Mouse (Mus musculus) spleen, embryonic (tissue): ENCODE measurements at regions not wholly inside any gene's neighbourhood (a gene's known extent, or its start where the extent isn't known, plus 50 kb on each side); places are given as distances from the start of the nearest gene placed in this dataset.

Source experiments
- CTCF ChIA-PET: fragments of 350-600 bp; sonication (Branson Sonifier 250); formaldehyde crosslinking; loops from one replicate; lab custom pipeline; 2022; lab: Charles Lee

DNA sequence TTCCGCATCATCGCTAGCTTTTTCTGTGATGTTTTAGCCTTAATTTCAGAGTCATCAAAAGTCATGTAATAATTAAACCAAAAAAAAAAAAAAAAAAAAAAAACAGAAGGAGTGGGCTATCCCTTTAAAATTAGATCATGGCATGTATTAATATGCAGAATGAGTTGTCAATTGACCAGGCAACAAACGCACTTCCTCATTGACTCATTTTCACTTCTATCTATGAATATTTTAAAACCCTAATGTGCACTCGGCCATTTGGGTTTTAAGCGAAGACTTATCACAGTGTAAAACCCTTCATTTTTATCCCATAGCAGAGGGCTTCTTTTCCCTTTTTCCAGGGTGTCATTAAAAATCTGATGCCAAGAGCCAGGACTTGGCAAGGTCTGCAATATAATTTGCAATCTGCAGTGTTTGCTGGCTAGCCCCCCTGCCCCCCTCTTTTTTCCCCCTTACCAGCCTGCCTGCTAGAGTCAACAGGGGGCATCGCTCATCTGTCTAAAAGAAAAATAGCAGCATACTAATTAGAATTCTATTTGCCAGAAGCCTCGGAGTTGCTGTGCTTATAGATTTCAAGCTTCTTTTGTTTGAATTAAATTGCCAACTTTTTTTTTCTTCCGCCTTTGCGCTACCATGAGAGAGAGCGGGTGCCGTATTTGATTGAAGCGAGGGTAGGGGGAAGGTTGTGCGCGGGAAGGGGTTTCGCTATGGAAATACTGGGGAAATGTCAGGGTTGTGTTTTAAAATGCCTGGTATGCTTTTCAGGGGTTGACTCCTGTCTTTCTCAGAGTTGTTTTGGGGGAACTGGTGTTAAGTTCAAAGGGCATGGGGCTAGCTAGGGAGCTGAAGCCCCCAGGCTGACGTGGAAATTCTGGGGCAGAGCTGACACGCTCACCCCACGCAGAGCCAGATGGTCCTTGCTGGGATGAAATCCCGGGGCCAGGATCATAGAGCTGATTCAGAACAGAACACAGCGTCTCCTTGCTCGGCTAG, 248.3 kb downstream of the Nr2f2 start:
- CTCF ChIA-PET: no interaction called here

DNA sequence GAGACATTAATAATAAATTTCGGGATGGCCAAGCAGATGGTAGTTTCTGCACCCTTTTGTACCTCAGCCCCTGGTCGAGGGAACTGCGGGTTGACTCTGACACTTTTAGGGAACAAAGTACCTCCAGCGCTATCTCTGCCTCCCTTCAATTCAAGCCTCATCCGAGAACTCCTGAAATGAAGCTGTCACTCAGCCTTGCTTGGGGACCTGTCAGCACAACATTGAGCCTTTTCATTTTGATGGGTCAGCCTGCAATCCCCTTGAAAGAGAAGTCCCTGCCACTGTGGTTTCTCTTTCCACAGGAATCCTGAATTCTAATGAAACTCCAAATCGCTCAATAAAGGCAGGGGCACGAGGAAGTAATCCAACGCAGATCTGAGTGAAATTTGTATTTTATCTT, 257.5 kb downstream of the Nr2f2 start:
- CTCF ChIA-PET: no interaction called here

DNA sequence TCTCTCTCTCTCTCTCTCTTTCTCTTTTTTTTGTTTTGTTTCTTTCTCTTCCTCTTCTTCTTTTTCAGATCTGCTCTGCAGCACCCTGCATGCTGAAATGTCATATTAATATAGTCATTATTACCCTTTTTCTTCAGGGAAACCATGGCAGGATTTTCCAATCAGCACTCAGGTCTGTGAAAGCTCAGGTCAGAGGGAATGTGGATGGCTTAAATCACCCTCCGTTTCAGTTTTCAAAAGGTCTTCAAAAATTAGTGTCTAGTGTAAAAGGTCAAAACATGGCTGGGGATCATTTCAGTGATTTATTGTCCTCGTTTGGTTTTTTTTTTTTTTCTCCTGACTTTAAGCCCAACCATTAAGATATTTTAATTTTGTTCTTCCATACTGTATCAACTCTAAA, 261.5 kb downstream of the Nr2f2 start:
- CTCF ChIA-PET: no interaction called here

DNA sequence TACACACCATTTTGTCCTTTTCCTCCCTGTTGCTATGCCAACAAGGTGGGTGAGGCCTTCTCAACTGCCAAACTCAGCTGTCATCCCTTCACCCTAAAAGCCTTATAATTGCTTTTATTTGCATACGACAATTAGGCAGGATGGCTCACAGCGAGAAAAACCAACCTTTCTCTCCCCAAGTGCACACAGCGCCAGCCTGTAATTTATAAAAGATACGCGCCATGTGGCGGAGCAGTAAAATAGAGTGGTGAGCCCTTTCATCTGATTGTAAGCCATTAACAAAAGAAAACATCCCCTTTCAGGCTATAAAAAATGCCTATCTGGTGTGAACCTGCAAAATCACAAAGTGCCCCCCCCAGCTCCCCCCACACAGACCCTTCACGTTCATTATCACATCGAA, 262.0 kb downstream of the Nr2f2 start:
- CTCF ChIA-PET: interaction anchor here (0.5 kb wide), 1 partner anchor 9 kb away, joined by 6 read pairs; no protein-coding TSS in a partner anchor

DNA sequence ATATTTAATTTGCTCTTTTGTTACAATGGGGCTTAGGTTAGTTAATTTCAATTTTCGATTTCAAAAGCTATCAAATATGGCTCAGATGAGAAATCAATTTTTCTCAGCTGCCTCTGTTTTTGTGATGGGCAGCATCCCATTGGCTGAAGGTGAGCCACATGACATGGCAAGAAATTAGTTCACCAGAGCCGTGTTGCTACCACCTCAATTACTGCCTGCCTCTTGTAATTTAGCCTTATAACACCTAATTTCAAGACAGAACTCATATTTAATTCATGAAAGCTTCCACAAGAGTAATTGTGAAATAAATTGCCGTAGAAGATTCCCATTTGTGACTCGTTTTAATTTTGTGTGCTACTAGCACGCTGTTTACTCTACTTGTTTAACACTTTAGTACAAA, 262.9 kb downstream of the Nr2f2 start:
- CTCF ChIA-PET: interaction anchor here (0.5 kb wide), 1 partner anchor 8 kb away, joined by 6 read pairs; no protein-coding TSS in a partner anchor

DNA sequence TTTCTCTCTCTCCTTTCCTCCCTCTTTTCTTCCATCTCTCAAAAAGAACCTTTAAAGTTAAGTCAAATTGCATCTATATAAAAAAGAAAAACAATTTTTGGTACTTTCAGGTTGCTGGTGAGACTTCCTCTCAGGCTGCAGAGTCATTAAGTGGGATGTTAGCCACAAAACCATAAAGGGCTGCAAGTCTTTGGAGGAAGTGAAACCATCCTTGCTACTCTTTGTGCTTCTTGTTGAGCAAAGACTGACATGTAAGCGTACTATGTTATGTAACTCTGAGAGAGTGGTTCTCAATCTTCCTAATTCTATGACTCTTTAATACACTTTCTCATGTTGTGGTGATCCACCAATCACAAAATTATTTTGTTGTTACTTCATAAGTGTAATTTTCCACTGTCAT, 267.5 kb downstream of the Nr2f2 start:
- CTCF ChIA-PET: no interaction called here

DNA sequence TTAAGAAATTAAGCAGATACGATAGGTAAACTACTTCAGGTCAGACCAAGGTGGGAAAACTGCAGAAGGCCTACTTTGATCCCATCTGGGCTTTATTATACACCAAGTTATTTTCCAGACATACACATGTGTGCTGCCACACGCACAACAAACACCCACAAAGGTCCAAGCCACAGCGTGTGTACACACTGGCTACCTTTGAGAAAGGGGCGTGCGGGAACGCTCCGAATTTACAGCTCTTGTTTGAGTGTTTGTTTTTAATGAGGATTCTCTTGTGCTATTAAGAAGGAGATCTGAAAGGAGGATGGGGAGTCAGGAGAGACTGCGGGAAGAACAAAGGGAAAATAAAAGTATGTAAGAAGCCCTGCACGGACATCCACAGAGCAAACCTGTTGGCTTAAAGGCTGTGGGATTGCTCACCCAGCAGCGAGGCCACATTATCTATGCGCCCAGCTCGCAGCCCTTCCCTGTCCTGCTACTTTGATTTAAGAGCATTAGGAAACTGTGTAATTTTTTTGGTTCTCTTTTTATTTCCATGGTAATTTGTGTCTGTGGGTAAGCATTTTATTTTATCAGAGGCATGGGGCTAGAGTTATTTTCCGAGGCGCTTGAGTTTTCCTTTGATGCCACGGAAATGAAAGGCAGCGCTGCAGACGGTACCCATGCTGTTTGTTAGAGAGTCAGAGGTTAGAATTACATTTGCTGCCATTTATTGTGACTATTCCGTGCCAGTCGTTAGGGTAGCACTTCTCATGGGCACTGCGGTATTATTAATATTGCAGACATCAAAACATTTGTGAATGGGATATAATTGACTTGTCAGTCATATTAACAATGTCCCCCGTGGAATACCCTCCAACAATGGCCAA, 272.4 kb downstream of the Nr2f2 start:
- CTCF ChIA-PET: no interaction called here

DNA sequence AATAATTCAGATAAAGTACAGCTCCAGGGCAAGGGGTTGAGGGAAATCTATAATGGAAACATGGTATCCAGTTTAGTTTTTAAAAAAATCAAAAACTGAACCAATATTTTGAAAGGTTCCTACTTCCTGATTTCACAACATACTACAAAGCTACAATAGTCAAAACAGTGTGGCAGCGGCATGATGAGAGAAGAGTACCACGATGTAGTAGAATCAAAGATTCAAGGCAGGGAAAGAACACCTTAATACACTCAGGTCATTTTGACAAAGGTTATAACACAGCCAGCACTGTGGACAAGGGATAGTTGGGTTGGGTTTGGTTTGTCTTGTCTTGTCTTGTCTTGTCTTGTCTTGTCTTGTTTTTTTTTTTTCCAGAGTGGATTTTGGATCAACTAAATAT, 274.4 kb downstream of the Nr2f2 start:
- CTCF ChIA-PET: no interaction called here

DNA sequence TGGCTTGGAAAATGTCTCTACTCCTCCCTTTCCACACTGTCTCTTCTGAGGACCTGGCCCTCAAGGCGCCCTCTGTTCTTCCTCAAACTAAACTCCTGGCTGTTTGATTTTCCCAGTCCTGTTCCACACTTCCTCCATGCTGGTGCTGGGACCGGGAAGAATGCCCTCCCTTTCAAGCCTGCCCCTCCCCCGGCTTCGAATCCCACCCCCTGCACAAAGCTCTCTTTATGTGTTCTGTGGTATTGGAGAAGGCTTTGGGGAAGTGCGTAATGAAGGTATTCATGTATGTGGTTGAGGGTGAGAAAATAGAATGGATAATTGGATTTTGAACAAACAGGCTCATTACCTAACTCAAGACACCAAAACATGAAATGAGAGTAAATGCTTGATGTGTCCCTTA, 277.4 kb downstream of the Nr2f2 start:
- CTCF ChIA-PET: no interaction called here

DNA sequence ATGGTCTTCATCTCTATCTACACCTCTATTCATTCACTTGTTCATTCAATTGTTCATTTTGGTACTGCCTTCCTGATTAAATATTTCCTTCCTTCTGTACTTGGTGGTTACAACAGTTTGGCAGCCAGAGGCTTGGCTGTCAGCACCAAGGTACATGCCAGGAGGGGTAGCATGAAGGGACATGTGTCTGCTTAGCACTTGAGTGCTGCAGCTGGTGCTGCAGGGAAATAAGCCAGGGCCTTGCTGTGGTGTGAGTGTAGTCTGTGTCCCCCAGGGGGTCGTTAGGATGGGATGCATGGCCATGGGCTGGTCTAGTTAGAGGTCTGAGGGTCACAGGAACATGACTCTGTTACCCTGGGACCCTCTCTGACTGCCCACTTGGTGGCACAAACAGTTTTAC, 296.9 kb downstream of the Nr2f2 start:
- CTCF ChIA-PET: no interaction called here

DNA sequence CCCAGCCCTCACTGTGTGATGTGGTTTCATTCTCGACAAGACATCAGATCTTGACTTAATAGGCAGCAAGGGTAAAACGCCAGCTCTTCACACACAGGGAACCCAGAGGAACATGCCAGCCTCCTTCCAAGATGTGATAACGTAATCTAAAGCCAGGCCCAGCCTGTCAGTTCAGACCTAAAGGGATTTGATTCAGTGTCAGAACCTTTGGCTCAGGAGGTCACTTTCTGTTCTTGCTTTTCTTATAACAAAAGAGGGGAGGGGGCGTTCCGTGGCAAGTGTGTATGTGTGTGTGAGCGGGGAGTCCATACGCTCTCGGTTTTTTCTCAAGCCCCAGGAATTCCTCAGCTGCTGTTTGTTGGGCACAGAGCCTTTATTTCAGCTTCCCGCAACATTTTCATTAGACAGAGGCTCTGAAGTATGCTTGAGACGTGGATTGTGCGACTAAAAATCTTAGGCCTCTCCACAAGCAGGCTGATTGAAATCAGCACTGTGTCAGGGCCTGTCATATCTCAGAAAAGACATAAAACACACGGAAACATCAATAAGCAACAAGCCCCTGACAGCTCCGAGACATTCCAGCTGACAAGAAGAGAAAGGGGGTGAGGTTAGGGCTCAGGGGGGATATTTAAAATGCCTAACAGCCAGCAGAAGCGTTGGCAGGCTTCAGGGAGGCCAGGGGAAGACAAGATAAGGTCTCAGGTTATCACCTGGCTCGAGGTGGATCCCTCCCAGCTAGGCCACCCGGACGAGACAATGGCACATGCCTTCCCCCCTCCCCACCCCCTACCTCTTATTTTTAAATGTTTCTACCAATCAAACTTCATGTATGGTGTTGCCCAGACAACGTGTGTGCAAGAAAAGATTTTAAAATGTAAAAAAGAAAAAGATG, 298.5 kb downstream of the Nr2f2 start:
- CTCF ChIA-PET: no interaction called here

DNA sequence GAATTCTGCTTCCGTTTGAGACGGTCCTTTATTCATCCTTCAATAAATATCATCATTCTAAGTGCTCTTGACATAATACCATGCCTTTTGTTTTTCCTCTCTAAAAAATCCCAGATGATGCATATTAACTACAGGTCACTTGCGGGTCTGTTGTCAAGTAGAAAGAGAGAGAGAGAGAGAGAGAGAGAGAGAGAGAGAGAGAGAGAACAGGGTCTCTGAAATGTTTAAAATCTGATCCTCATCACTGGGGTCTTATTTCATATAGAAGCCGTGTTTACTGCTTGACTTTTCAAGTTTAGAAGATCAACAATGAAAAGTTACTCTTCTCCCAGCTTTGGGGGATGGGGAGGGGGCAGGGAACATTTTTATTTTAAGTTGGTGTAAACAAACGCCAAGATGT, 299.5 kb downstream of the Nr2f2 start:
- CTCF ChIA-PET: no interaction called here

DNA sequence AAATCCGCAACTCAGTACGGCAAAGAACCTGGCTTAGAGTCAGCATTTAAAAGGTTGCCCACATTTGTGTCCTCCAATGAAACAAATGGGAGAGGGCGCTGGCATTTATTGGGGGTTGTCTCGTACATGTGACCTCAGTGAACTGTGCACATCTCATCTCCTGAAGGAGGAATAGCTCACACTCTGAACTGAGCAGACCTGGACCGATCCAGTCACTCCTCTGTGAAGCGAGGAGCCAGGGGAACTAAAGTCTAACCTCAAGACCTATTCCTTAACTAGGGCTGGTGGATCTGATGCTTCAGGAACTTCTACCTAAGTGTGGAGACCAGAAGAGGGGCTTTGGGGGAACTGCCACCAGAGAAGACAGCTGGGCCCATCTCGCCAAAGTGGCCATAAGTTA, 300.1 kb downstream of the Nr2f2 start:
- CTCF ChIA-PET: no interaction called here

DNA sequence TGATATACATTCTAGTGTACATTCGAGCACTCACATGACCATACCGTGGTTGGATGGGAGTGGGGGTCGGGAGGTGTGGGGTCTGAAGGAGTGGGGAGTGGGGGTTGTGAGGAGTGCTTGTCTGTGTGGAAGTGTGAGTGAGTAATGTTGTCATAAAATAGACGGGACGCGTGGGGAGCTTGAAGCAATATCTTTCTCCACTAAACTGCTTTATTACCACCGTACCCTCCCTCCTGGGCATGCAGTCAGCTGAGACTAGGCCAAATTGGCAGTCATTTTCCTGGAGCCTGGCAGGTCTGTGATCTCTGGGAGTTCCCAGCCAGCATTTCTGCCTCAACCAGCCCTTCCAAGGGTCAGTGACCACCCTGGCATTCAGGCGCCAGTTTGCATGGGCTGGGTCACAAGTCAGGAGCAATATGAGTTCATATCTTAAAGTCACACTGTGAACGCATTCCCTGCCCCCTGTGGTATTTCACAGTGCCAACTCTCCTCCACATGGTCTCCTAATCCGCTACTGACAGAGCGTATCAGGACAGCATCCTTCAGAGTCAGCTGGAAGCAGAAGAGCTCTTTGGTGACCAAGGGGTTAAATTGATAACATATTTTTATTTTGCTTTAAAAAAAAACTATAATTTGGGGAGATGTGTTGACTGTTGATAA, 300.9 kb downstream of the Nr2f2 start:
- CTCF ChIA-PET: interaction anchor here (0.6 kb wide), 1 partner anchor 193 kb away, joined by 13 read pairs; no protein-coding TSS in a partner anchor

DNA sequence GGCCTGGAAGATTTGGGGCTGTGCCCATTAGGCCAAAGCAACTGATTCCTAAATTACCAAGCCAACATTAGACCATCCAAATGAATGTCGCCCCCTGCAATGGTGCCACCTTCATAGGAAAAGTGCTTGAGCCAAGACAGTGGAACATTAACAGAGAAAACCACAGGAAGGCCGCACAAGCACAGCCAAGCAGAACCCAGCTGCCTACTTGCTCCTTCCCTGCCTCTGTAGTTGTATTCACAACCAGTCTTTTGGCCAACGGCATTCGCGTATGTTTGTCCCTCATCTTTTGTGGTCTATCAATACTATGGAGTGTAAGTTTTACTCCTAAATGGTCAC, 319.2 kb downstream of the Nr2f2 start:
- CTCF ChIA-PET: no interaction called here

DNA sequence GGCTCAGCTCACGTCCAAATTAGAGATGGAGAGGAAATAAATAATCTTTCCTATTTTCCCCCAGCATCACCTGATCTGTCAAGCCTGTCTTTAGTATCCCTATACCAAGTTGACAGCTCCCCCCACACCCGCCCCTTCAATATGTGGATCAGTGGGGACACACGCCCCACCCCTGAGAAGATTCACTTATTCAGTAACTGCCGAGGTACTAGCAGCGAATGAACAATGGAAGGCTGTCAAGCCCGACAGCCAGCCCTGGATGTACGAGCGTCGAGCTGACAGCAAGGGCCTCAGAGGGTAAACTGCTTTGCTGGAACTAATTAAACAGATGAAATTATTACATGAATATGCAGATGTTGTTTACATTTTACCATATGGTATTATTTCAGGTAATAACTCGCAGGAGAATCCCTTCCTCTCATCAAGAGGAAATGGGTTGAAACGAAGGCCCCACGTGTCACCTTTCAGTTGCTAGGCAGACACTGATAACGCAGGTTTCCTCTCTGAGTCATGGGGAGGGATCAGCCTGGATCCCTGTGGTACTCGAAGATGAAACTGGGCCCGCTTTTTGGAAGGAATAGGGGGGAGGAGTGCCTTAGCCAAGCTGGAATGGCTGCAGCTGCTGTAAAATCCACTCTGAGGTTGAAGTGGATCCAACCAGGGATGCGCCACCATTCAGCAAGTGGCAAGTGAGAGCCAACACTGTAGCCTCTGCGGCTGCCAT, 319.7 kb downstream of the Nr2f2 start:
- CTCF ChIA-PET: no interaction called here

DNA sequence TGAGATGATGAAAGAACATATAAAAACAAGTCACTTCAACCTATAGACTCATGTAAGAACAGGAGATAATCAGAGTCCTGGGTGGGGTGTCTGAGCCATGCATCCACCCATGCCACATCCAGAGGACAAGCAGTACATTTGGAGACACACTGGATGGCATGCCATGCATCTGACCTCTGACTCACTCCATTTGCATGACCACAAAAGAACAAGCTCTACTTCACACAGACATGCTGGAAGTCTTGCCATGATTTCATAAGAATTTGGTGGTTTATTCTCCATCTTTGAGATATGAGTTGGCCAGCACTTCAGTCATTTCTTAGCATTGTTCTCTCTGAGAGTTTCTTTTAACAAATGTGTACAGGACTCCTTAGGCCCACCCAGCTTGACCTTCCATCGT, 329.5 kb downstream of the Nr2f2 start:
- CTCF ChIA-PET: no interaction called here

DNA sequence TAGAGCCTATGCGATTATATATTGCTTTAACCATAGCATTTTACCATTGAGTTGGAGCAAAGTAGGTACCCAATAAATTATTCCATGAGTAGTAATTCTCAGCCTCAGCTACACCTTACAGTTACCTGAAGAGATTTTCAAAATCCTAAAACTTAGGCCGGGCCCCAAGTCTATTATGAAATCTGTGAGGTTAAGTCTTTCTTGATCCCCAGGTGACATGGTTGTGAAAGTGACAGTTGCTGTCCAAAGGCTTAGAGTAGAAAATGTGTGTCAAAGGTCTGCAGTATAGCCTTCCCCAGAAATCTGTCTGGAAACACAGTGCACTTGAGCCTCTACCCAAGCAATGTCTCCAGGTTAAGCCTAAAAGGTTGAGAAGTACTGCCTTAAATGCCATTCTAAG, 333.7 kb downstream of the Nr2f2 start:
- CTCF ChIA-PET: no interaction called here

DNA sequence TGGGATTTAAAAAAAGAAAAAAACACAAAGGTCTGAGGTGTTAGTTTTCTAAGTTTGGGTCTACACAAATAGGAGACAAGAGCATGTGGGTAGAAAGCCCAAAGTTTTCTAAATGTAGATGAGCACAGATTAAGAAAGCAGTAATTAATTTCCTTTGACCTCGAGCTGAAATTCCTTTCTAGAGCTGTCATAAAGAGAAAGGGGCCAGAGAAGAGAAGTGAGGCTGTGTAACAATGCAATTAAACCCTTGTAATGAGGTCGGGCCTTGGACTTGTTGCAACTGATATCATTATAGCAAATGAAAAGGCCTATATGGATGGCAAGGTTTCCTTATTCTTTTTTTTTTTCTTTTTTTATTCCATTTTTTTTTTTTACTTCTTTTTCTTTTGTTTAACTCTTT, 337.2 kb downstream of the Nr2f2 start:
- CTCF ChIA-PET: no interaction called here

DNA sequence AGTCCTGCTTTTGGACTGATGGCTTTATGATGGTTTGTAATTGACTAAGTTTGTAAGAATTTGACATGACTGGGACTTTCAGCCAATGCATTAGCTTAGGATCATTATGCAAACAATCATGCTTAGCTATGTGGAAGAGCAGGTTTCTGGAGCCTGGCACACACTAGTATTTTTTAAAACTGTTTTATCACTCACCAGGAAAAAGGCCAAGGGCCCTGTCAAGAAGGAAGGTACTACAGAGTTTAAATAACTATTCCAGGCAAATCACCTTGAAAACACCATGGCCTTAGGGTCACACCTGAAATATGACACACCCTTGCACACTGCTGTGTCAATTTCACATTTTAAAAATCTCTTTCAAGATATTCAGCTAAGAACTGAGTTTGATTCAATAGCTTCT, 341.0 kb downstream of the Nr2f2 start:
- CTCF ChIA-PET: no interaction called here
